Mouse (Mus musculus): ENCODE data around the gene Ctnnal1. TPM values are rescaled to one million over a fixed set of nuclear protein-coding genes. Genes with fewer than 3 reads are reported as not detected.

The Ctnnal1 gene
- 2.0 TPM for polyA plus RNA-seq (2017; shearing (Covaris generic))

DNA sequence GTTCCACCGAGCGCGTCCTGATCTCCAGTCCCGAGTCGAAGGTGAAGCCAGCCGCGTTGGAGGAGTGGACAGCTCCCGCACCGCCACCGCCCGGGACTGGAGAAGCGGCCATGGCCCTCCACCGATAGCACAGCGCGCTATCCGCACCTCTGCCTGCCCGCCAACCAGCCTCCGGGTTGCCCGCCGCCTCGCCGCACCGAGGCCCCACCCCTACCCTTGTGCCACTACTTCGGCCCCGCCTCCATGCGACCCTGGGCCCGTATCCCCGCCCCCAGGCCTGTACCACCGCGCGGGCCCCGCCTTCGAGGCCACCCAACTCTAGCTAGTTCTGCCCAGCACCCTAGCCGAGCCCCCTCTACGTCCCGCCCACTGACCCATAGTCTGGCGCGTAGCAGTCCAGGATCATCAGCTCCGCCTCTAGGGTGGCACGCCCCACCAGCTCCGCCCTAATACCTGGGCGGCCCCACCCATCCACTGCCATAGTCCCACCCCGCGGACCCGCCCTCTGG lies at the start of gene Ctnnal1:
TSS of gene Ctnnal1 (minus strand) at position 186 of the 509 bp plus-strand sequence.

DNA sequence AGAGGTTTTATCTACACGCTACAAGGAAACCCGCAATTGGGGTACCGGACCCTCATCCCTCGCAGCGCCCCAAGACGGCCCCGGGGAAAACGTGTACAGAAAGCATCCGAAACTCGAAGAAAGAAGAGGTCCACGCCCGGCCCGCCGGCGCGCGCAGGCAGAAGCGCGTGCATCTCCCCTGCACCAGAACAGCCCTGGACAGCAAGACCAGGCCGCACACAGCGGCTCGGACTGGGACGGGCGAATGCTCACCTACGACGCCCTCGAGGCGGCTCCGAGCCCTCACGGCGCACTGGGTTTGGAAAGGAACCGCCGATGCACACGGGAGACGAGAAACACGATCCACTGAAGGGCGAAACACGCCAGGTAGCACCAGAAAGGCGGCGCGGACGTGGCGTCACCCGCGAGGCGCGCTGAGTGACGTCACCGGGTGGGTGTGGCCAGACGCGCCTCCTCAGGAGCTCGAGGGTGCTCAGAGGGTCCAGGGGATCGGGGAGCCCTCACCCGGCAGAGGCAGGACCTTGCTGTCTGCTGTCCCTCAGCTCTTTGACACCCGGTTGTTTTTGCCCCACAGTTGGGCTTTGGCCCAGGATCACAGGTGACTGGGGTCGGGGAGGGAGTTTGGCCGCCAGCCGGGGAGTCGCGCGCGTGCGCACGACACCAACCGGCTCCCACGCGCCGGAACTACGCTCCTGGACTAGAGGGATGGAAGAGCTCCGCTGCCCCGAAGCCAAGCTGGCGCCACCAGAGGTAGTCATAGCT lies 62.9 kb downstream of the Ctnnal1 start, which contains the start of the genes Elp1 and Fam206a:
TSS of gene Elp1 (minus strand) at position 425 of the 762 bp plus-strand sequence.
TSS of gene Fam206a (plus strand) at position 439 of the 762 bp plus-strand sequence.

Other genes with a start within 250 kb of the Ctnnal1 start
- not detected for gene Gm26657, start 125.1 kb downstream of the Ctnnal1 start, polyA plus RNA-seq (2017; shearing (Covaris generic))
- gene Actl7b, start 123.7 kb downstream of the Ctnnal1 start, polyA plus RNA-seq (2017; shearing (Covaris generic)) = not detected
- not detected for gene Actl7a, start 121.8 kb downstream of the Ctnnal1 start, polyA plus RNA-seq (2017; shearing (Covaris generic))
- gene Elp1, start 62.9 kb downstream of the Ctnnal1 start, polyA plus RNA-seq (2017; shearing (Covaris generic)) = 33.0 TPM
- 9.0 TPM for gene Fam206a, start 62.8 kb downstream of the Ctnnal1 start, polyA plus RNA-seq (2017; shearing (Covaris generic))
- gene Tmem245, start 82.2 kb upstream of the Ctnnal1 start, polyA plus RNA-seq (2017; shearing (Covaris generic)) = 19.0 TPM
- not detected for gene Frrs1l, start 125.2 kb upstream of the Ctnnal1 start, polyA plus RNA-seq (2017; shearing (Covaris generic))

All from naive thymus-derived CD4-positive, alpha-beta T cell, adult 5 months (primary cell).